Mouse (Mus musculus) lung, adult 2 months (tissue): ENCODE results near the gene Extl1. TPM values are rescaled to one million over a fixed set of nuclear protein-coding genes. Genes with fewer than 3 reads are reported as not detected.
"Not testable (repeated sequence)": the region's sequence is repeated elsewhere in the genome, so short reads cannot be mapped to it uniquely, and the experiment has no call there.

Source experiments
- DNase-seq: peaks from one replicate; pipeline ENCODE4 v3.0.0; 2022
- H3K4me1 ChIP-seq: fragments of 200-500 bp; 2 replicates; pipeline ENCODE4 v1.6.1; 2011; ENCODE audit warnings: low read length; ENCODE audit not compliant: control insufficient read depth, insufficient read depth
- H3K4me3 ChIP-seq: fragments of 200-500 bp; replicated peaks from 2 replicates; pipeline ENCODE3; 2011; ENCODE audit warnings: low read depth, mild to moderate bottlenecking, control low read depth, low read length; ENCODE audit errors: extremely low read depth
- CTCF ChIP-seq: fragments of 200-500 bp; IDR thresholded peaks from 2 replicates; pipeline ENCODE4 v1.5.1; 2011; ENCODE audit warnings: mild to moderate bottlenecking, low read length, control low read depth; ENCODE audit not compliant: insufficient read depth
- POLR2A ChIP-seq: fragments of 200-500 bp; IDR thresholded peaks from 2 replicates; pipeline ENCODE4 v1.6.1; 2011; ENCODE audit warnings: low read depth, mild to moderate bottlenecking, control low read depth, low read length, borderline replicate concordance; ENCODE audit errors: extremely low read depth
- WGBS: fragments of 180-500 bp; shearing (Covaris S2); methylation state at CpG from one replicate; pipeline ENCODE4 v1.1.7; 2018; 5-methylcytosine and 5-hydroxymethylcytosine counted together
- polyA plus RNA-seq: library from polyadenylated mRNA; depleted of rRNA; stranded (reverse); fragments of >200 nt; gene quantifications from 2 replicates; pipeline ENCODE4 v1.2.3, GENCODE M21; 2012; rRNA removed

Gene Extl1
- 1.9 and 3.7 TPM in 2 replicates for polyA plus RNA-seq

DNA sequence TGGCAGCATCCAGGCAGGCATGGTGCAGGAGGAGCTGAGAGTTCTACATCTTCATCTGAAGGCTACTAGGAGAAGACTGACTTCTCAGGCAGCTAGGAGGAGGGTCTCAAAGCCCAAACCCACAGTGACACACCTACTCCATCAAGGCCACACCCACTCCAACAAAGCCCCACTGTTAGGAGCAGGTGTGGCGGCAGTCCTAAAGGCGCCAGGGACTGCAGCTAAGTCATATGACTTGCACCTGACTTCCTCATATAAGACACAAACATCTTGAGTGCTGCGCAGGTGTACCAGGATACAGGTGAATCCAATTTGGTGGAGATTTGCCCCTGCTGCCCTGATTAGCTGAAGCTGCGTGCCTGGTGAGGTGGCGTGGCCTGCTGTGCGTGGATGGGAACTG, at the start of gene Extl1:
Extl1 (minus strand) TSS at position 101 of the 400 bp plus-strand sequence.
- not testable (repeated sequence) for H3K4me1 ChIP-seq, DNase-seq, H3K4me3 ChIP-seq
- WGBS: 87% methylated on average over 2 of the region's 6 CpGs

DNA sequence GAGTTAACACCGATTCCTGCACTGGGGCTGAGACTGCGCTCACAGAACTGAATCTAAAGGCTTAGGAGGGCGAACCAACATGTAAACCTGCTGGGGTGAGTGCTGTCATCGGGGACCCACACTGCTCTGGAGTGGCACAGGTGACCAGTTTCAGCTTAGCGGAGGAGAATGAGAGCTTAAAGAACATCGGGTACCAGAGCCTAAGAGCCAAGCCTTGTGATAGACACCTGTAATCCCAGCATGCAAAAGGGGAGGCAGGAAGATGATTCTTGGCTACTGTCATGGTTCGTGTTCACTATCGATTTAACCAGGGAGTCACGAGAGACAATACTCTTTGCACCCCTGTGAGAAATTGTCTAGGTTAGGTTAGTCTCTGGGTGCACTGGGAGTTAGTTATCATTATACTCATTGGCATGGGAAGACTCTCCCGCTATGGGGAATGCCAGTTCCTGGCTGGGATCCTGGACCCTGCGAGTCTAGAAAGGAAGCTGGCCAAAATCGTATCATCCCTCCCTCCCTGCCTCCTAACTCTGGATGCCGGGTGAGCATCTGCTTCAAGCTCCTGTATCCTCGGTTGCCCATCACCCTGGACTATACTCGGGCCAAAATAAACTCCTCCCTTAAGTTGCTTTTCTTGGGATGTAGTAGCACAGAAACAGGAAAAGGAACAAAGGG, 49.2 kb upstream of the Extl1 start:
- no peak for DNase-seq
- H3K4me1 ChIP-seq: peaks cover 2% of the 10 kb centered on the region
- TF ChIP-seq POLR2A (no peak), CTCF (no peak)
- 71% methylated on average over 15 of the region's 15 CpGs for WGBS
- no peak overlapping the region for H3K4me3 ChIP-seq

DNA sequence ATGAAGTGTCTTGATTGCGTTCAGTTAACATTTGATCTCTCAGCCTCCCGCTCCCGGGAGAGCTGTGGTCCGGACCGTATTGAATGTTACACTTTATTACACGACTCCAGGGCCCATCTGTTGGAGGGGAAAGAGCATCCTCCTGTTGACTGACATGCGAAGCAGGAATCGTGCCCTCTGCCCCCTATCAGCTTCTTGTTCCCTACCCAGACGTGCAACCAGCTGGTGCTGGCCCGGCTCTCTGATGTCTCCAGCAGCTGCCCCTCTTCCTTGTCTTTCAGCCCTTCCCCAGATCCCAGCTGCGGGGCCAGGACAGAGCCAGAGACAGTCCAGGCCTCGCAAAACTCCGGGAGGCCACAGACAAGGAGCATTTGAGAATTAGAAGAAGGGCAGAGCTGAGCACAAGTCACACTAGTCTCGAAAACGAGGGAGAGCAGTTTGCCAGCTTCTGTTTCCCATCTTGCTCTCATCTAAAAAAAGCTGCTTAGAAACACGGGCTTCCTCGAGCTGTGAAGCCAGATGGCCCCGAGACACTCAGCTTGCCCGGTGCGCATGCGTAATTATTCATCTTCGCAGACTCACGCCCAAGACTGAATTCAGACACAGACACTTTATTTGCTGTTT, 46.8 kb upstream of the Extl1 start:
- no peak for TF ChIP-seq POLR2A
- TF ChIP-seq CTCF: no peak
- Histone ChIP-seq H3K4me3 (no peak overlapping the region), H3K4me1 (peaks cover 2% of the 10 kb centered on the region)
- 34% methylated on average over 23 of the region's 23 CpGs for WGBS
- DNase-seq: peak; percentile 19

DNA sequence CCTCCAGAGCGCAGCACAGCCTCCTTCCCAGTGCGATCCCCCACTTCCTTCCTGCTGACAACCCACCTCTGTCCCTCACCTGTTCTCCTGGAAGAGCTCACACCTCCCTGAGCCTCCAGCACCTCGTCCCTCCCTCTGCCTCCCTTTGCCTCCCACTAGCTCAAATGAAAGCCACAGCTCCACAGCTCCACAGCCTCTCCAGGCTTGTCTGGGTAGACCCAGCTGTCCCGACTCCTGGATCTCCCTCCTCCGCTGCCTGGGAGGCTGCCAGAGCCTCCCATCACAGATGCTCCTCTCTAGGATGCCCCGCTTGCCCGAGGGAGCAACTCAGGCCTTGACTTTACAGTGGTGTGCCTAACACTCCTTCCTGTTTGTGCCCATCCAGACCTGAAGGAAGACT, 41.4 kb upstream of the Extl1 start:
- WGBS: 75% methylated on average over 7 of the region's 7 CpGs
- no peak for TF ChIP-seq POLR2A
- TF ChIP-seq CTCF: no peak

DNA sequence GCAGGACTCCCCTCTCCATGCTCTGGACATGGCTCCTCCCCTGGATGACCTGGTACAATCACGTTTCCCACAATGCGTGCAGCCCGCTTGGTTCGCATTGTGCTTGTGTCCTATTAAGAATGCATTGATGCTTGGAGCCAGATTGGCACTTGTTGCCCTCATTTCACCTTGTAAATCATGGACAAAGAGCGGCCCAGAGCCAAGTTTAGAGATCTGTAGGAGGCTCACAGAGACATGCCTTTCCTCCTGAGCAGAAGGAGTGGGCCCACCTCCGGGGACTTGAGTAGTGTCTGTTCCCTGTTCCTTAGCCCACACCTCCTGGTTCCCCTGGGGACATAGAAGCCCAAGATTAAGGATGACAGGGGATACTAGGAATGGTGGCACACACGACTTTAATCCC, 40.3 kb upstream of the Extl1 start:
- Histone ChIP-seq H3K4me3 (no peak overlapping the region), H3K4me1 (no peaks in the 10 kb centered on the region)
- DNase-seq: no peak
- TF ChIP-seq CTCF: no peak
- no peak for TF ChIP-seq POLR2A
- whole genome bisulfite sequencing: 89% methylated on average over 7 of the region's 7 CpGs

More for the DNA sequence above, 41.4 kb upstream of the Extl1 start:
- H3K4me3 ChIP-seq: no peak overlapping the region
- no peaks in the 10 kb centered on the region for H3K4me1 ChIP-seq
- DNase-seq: no peak

DNA sequence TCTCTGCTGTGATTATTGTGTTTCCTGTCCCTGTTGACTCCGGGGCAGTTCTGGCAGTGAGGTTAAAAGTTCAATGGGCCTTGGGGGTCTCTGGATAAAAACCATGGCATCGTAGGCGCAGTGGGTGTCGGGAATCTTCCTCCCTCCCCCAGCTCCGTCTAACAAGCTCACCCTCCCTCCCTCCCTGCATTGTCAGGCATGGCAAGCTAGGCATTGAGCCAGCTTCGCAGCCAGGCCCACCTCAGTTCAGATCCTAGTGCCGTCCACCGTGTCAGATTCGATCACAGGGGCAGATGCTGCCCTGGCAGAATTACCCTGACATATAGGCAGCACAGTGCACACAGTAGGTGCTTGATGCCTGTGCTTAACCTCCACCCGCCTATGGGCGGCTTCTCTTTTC, 38.3 kb upstream of the Extl1 start:
- 68% methylated on average over 11 of the region's 11 CpGs for WGBS
- Histone ChIP-seq H3K4me1 (no peaks in the 10 kb centered on the region), H3K4me3 (no peak overlapping the region)
- TF ChIP-seq POLR2A (no peak), CTCF (no peak)
- no peak for DNase-seq

DNA sequence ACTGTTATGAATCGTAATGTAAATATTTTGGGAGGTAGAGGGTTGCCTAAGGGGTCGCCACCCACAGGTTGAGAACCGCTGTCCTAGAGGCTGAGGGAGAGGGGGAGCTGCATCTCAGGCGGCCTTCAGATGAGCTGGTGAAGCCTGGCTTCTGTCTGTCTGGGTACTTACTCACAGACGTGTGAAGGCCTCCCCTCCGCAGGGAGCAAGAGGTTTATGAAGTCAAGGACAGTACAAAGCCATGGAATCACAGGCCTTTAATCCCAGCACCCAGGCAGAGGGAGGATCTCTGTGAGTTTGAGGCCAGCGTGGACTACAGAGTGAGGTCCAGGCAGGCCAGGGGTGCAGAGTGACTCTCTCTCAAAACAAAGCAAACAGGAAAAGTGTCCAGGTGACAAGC, 33.5 kb upstream of the Extl1 start:
- DNase-seq: no peak
- Histone ChIP-seq H3K4me1 (no peaks in the 10 kb centered on the region), H3K4me3 (no peak overlapping the region)
- TF ChIP-seq CTCF (no peak), POLR2A (no peak)
- 75% methylated on average over 7 of the region's 7 CpGs for WGBS

DNA sequence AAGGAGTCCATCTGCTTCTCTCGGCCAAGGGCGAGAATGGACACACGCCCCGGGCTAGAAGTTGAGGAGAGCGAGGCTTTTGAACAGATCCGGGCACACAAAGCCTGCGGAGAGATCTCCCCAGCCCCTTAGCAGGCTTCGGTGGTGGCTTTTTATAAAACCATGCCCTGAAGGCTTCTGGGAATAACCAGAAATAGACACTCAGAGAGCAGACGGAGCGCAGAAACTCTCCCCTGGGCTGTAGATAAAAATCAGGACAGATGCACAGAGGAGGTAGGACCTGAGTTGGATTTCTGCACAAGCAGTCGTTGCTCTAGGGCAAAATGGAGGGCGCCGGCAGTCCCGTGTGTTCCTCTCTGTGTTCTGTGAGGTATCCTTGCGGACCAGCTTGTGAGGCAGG, 33.0 kb upstream of the Extl1 start:
- Histone ChIP-seq H3K4me1 (no peaks in the 10 kb centered on the region), H3K4me3 (no peak overlapping the region)
- 85% methylated on average over 15 of the region's 15 CpGs for WGBS
- no peak for DNase-seq
- TF ChIP-seq POLR2A (no peak), CTCF (no peak)

DNA sequence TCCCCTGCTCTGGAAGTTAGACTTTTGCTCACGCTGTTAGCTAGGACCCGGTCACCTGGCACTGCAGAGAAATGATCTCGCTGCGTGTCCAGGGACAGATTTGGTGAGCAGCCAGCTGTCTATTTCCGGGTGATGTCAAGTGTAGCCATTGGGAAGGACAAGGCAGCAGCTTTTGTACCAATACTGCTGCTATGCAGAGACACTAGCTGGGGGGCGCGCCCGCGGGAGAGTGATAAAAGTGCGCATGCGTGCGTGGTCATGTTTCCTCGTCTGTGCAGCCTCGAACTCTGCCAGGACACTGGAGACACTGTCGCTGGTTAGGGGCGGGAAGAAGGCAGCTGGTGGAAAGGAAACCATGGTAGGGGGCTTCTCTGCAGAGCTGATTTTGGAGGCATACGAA, 32.5 kb upstream of the Extl1 start:
- no peak overlapping the region for H3K4me3 ChIP-seq

DNA sequence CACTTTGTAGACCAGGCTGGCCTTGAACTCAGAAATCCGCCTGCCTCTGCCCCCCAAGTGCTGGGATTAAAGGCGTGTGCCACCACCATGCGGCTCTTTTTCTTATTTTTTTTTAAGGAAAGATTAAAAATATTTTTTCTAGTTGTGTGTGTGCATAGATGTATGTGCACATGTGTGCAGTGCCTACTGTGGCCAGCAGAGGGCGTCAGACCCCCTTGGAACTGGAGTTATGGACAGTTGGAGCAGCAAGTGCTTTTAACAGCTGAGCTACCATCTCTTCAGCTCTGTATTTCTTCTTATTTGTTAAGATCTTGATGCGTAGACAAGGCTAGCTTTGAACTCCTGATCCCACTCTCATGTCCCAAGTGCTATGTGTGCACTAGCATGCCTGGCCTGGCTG, 25.6 kb upstream of the Extl1 start:
- TF ChIP-seq CTCF: peak; percentile 54
- no peak for TF ChIP-seq POLR2A
- no peak for DNase-seq
- 74% methylated on average over 5 of the region's 5 CpGs for WGBS
- no peaks in the 10 kb centered on the region for H3K4me1 ChIP-seq
- no peak overlapping the region for H3K4me3 ChIP-seq

More for the DNA sequence above, 32.5 kb upstream of the Extl1 start:
- DNase-seq: no peak
- H3K4me1 ChIP-seq: no peaks in the 10 kb centered on the region
- WGBS: 83% methylated on average over 17 of the region's 17 CpGs
- TF ChIP-seq CTCF: no peak
- no peak for TF ChIP-seq POLR2A

DNA sequence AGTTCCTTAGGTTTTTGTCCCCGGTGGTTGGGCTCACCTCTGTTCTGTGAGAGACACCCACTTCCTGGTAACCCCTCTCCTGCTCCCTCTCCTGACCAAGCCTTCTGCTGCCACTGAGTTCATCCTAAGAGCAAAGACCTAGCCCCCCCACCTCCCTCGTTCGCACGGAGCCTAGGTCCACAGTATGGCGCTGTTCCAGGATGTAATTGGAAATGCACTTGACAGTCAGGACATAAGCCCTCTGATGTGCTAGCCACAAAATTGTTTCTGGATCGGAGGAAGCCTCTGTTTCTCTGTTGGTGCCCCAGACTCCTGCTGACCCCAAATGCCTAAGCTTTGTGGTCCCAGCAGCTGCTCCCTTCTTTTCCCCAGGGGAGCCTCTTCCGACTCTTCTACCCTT, 20.1 kb upstream of the Extl1 start:
- H3K4me3 ChIP-seq: no peak overlapping the region
- TF ChIP-seq CTCF: no peak
- no peak for TF ChIP-seq POLR2A
- H3K4me1 ChIP-seq: peaks cover 8% of the 10 kb centered on the region; the same call in 1 of the 2 replicates
- no peak for DNase-seq
- 48% methylated on average over 7 of the region's 7 CpGs for WGBS
